Mouse (Mus musculus) kidney, adult 2 months (tissue): ENCODE measurements at regions not wholly inside any gene's neighbourhood (a gene's known extent, or its start where the extent isn't known, plus 50 kb on each side); places are given as distances from the start of the nearest gene placed in this dataset.

Experiments used
- CTCF ChIP-seq: fragments of 200-500 bp; conservative IDR thresholded peaks from 2 replicates; pipeline ENCODE4 v1.5.1; 2011; ENCODE audit warnings: low read depth, mild to moderate bottlenecking, control low read depth, low read length, moderate library complexity, mixed read lengths; ENCODE audit not compliant: insufficient read depth, insufficient read length
- POLR2A ChIP-seq: fragments of 200-500 bp; IDR thresholded peaks from one replicate; pipeline ENCODE4 v1.6.1; 2011; ENCODE audit warnings: low read depth, low read length, control low read depth

GRCm38 (mm10) chr1:174988590-174988989 lies 67.0 kb upstream of the Grem2 start:
- no peak for TF ChIP-seq POLR2A
- TF ChIP-seq CTCF: no peak
